Mouse (Mus musculus): ENCODE data around the gene Urb1. TPM values are rescaled to one million over a fixed set of nuclear protein-coding genes. Genes with fewer than 3 reads are reported as not detected.

The Urb1 gene
- polyA plus RNA-seq, 1 experiment from 2014 or later = 9.9 TPM

GRCm38 (mm10) chr16:90760515-90760914, 49.7 kb downstream of the Urb1 start:
- no peak for ATAC-seq (ENCODE audit: low FRiP score)
- DNase-seq (ENCODE audit: low spot score) = no peak
- H3K4me1 ChIP-seq (replicated peaks; ENCODE audit: control insufficient read depth, insufficient read depth, low read length) = no peaks in the 10 kb centered on the region
- no peak overlapping the region for H3K4me2 ChIP-seq (replicated peaks)
- 89% methylated on average over 4 of the region's 4 CpGs for WGBS
- H3K36me3 ChIP-seq (replicated peaks; ENCODE audit: control insufficient read depth, insufficient read depth) = peaks cover 68% of the 10 kb centered on the region
- H3K27ac ChIP-seq = no peak overlapping the region
- no peak overlapping the region for H3K4me3 ChIP-seq (replicated peaks; ENCODE audit: low read length)
- H3K9ac ChIP-seq = no peak overlapping the region
- no peaks in the 10 kb centered on the region for H3K9me3 ChIP-seq (ENCODE audit: control insufficient read depth, low read length)
- H3K27me3 ChIP-seq (ENCODE audit: control insufficient read depth, insufficient read depth, low read length) = no peaks in the 10 kb centered on the region

- DNase-seq (ENCODE audit: low spot score) = no peak
Observed at GRCm38 (mm10) chr16:90759335-90759734, 50.9 kb downstream of the Urb1 start.

GRCm38 (mm10) chr16:90753386-90753941, 56.7 kb downstream of the Urb1 start:
- no peak for DNase-seq (ENCODE audit: low spot score)
- Histone ChIP-seq H3K36me3 (replicated peaks; ENCODE audit: control insufficient read depth, insufficient read depth) (peaks cover 63% of the 10 kb centered on the region), H3K27me3 (ENCODE audit: control insufficient read depth, insufficient read depth, low read length) (no peaks in the 10 kb centered on the region), H3K4me3 (replicated peaks; ENCODE audit: low read length) (no peak overlapping the region), H3K4me1 (replicated peaks; ENCODE audit: control insufficient read depth, insufficient read depth, low read length) (no peaks in the 10 kb centered on the region), H3K9ac (no peak overlapping the region), H3K27ac (no peak overlapping the region), H3K9me3 (ENCODE audit: control insufficient read depth, low read length) (no peaks in the 10 kb centered on the region), H3K4me2 (replicated peaks) (no peak overlapping the region)
- ATAC-seq (ENCODE audit: low FRiP score) = no peak
- 93% methylated on average over 13 of the region's 13 CpGs for WGBS

More at GRCm38 (mm10) chr16:90759335-90759734, 50.9 kb downstream of the Urb1 start:
- H3K36me3 ChIP-seq (replicated peaks; ENCODE audit: control insufficient read depth, insufficient read depth) = peaks cover 78% of the 10 kb centered on the region
- no peak overlapping the region for H3K27ac ChIP-seq
- no peaks in the 10 kb centered on the region for H3K4me1 ChIP-seq (replicated peaks; ENCODE audit: control insufficient read depth, insufficient read depth, low read length)
- no peak overlapping the region for H3K4me2 ChIP-seq (replicated peaks)
- ATAC-seq (ENCODE audit: low FRiP score) = no peak
- no peaks in the 10 kb centered on the region for H3K27me3 ChIP-seq (ENCODE audit: control insufficient read depth, insufficient read depth, low read length)
- H3K9me3 ChIP-seq (ENCODE audit: control insufficient read depth, low read length) = no peaks in the 10 kb centered on the region
- 35% methylated on average over 3 of the region's 3 CpGs for WGBS
- H3K9ac ChIP-seq = no peak overlapping the region
- no peak overlapping the region for H3K4me3 ChIP-seq (replicated peaks; ENCODE audit: low read length)

GRCm38 (mm10) chr16:90748169-90748568, 62.0 kb downstream of the Urb1 start:
- H3K4me3 ChIP-seq (replicated peaks; ENCODE audit: low read length) = no peak overlapping the region
- H3K9me3 ChIP-seq (ENCODE audit: control insufficient read depth, low read length) = no peaks in the 10 kb centered on the region
- H3K4me2 ChIP-seq (replicated peaks) = no peak overlapping the region
- ATAC-seq (ENCODE audit: low FRiP score) (no peak), DNase-seq (ENCODE audit: low spot score) (no peak)
- no peak overlapping the region for H3K27ac ChIP-seq
- H3K36me3 ChIP-seq (replicated peaks; ENCODE audit: control insufficient read depth, insufficient read depth) = peaks cover 24% of the 10 kb centered on the region
- H3K4me1 ChIP-seq (replicated peaks; ENCODE audit: control insufficient read depth, insufficient read depth, low read length) = no peaks in the 10 kb centered on the region
- H3K9ac ChIP-seq = no peak overlapping the region
- WGBS = 95% methylated on average over 7 of the region's 7 CpGs
- no peaks in the 10 kb centered on the region for H3K27me3 ChIP-seq (ENCODE audit: control insufficient read depth, insufficient read depth, low read length)

- Histone ChIP-seq H3K4me2 (replicated peaks) (no peak overlapping the region), H3K4me1 (replicated peaks; ENCODE audit: control insufficient read depth, insufficient read depth, low read length) (0 out of 2 replicates have a peak, but pooled peaks cover 4% of the 10 kb centered on the region), H3K36me3 (replicated peaks; ENCODE audit: control insufficient read depth, insufficient read depth) (peaks cover 14% of the 10 kb centered on the region), H3K27me3 (ENCODE audit: control insufficient read depth, insufficient read depth, low read length) (no peaks in the 10 kb centered on the region), H3K9ac (no peak overlapping the region), H3K27ac (no peak overlapping the region), H3K9me3 (ENCODE audit: control insufficient read depth, low read length) (no peaks in the 10 kb centered on the region), H3K4me3 (replicated peaks; ENCODE audit: low read length) (no peak overlapping the region)
- DNase-seq (ENCODE audit: low spot score) (no peak), ATAC-seq (ENCODE audit: low FRiP score) (no peak)
- WGBS = 92% methylated on average over 6 of the region's 6 CpGs
Observed at GRCm38 (mm10) chr16:90747143-90747542, 63.1 kb downstream of the Urb1 start.

GRCm38 (mm10) chr16:90738092-90738956, 71.9 kb downstream of the Urb1 start, which contains the start of gene Mrap:
Gene Mrap (plus strand): TSS chr16:90738207.
- no peaks in the 10 kb centered on the region for H3K27me3 ChIP-seq (ENCODE audit: control insufficient read depth, insufficient read depth, low read length)
- H3K4me1 ChIP-seq (replicated peaks; ENCODE audit: control insufficient read depth, insufficient read depth, low read length) = peaks cover 11% of the 10 kb centered on the region
- H3K9ac ChIP-seq = no peak within 1 kb of the TSS
- 86% methylated on average over 26 of the region's 26 CpGs for WGBS
- H3K4me2 ChIP-seq (replicated peaks) = no peak within 1 kb of the TSS
- ATAC-seq (ENCODE audit: low FRiP score) (no peak), DNase-seq (ENCODE audit: low spot score) (no peak)
- H3K4me3 ChIP-seq (replicated peaks; ENCODE audit: low read length) = no peak within 1 kb of the TSS
- H3K9me3 ChIP-seq (ENCODE audit: control insufficient read depth, low read length) = no peaks in the 10 kb centered on the region
- no peak within 1 kb of the TSS for H3K27ac ChIP-seq
- no peaks in the 10 kb centered on the region for H3K36me3 ChIP-seq (replicated peaks; ENCODE audit: control insufficient read depth, insufficient read depth)

- no peaks in the 10 kb centered on the region for H3K36me3 ChIP-seq (replicated peaks; ENCODE audit: control insufficient read depth, insufficient read depth)
- peaks cover 6% of the 10 kb centered on the region for H3K4me1 ChIP-seq (replicated peaks; ENCODE audit: control insufficient read depth, insufficient read depth, low read length)
- no peak overlapping the region for H3K27ac ChIP-seq
- H3K9me3 ChIP-seq (ENCODE audit: control insufficient read depth, low read length) = no peaks in the 10 kb centered on the region
- no peak for DNase-seq (ENCODE audit: low spot score)
- no peak for ATAC-seq (ENCODE audit: low FRiP score)
- H3K4me3 ChIP-seq (replicated peaks; ENCODE audit: low read length) = no peak overlapping the region
- H3K27me3 ChIP-seq (ENCODE audit: control insufficient read depth, insufficient read depth, low read length) = no peaks in the 10 kb centered on the region
- no peak overlapping the region for H3K9ac ChIP-seq
- no peak overlapping the region for H3K4me2 ChIP-seq (replicated peaks)
- 79% methylated on average over 10 of the region's 10 CpGs for WGBS
Observed at GRCm38 (mm10) chr16:90736672-90737270, 73.4 kb downstream of the Urb1 start.

GRCm38 (mm10) chr16:90735611-90736010, 74.6 kb downstream of the Urb1 start:
- DNase-seq (ENCODE audit: low spot score) = no peak
- Histone ChIP-seq H3K27me3 (ENCODE audit: control insufficient read depth, insufficient read depth, low read length) (no peaks in the 10 kb centered on the region), H3K27ac (no peak overlapping the region), H3K9me3 (ENCODE audit: control insufficient read depth, low read length) (0 out of 2 replicates have a peak, but pooled peaks cover 5% of the 10 kb centered on the region), H3K4me1 (replicated peaks; ENCODE audit: control insufficient read depth, insufficient read depth, low read length) (no peaks in the 10 kb centered on the region), H3K4me3 (replicated peaks; ENCODE audit: low read length) (no peak overlapping the region), H3K9ac (no peak overlapping the region), H3K36me3 (replicated peaks; ENCODE audit: control insufficient read depth, insufficient read depth) (no peaks in the 10 kb centered on the region), H3K4me2 (replicated peaks) (no peak overlapping the region)
- no peak for ATAC-seq (ENCODE audit: low FRiP score)
- 82% methylated on average over 4 of the region's 4 CpGs for WGBS
